Mouse (Mus musculus) neural tube, embryonic 15.5 days (tissue): ENCODE measurements around the gene Gm9970. TPM values are rescaled to one million over a fixed set of nuclear protein-coding genes. Genes with fewer than 3 reads are reported as not detected.
"Not testable (repeated sequence)": the region's sequence is repeated elsewhere in the genome, so short reads cannot be mapped to it uniquely, and the experiment has no call there.

ENCODE experiments used
- ATAC-seq: fragments of 200-750 bp; cut with Nextera tagmentation; 2 replicates; pipeline ENCODE4 v1.8.0; 2017; ENCODE audit warnings: mild to moderate bottlenecking, moderate TSS enrichment, moderate library complexity; ENCODE audit not compliant: low FRiP score
- H3K27ac ChIP-seq: fragments of 300-500 bp; sonication (generic); replicated peaks from 2 replicates; pipeline ENCODE4 v1.5.1; 2015; ENCODE audit warnings: mild to moderate bottlenecking, inconsistent platforms
- H3K27me3 ChIP-seq: fragments of 300-500 bp; sonication (generic); replicated peaks from 2 replicates; pipeline ENCODE4 v1.6.1; 2015; ENCODE audit warnings: inconsistent platforms
- H3K36me3 ChIP-seq: fragments of 300-500 bp; sonication (generic); 2 replicates; pipeline ENCODE4 v1.6.1; 2015; ENCODE audit warnings: inconsistent platforms
- H3K4me1 ChIP-seq: fragments of 300-500 bp; sonication (generic); 2 replicates; pipeline ENCODE4 v1.6.1; 2015; ENCODE audit warnings: inconsistent platforms
- H3K4me2 ChIP-seq: fragments of 300-500 bp; sonication (generic); 2 replicates; pipeline ENCODE4 v1.6.1; 2015; ENCODE audit warnings: inconsistent platforms, mild to moderate bottlenecking, moderate library complexity
- H3K4me3 ChIP-seq: fragments of 300-500 bp; sonication (generic); replicated peaks from 2 replicates; pipeline ENCODE4 v1.5.1; 2015; ENCODE audit warnings: mild to moderate bottlenecking, inconsistent platforms
- H3K9ac ChIP-seq: fragments of 300-500 bp; sonication (generic); replicated peaks from 2 replicates; pipeline ENCODE4 v1.6.1; 2015; ENCODE audit warnings: mild to moderate bottlenecking, inconsistent platforms
- H3K9me3 ChIP-seq: fragments of 300-500 bp; sonication (generic); replicated peaks from 2 replicates; pipeline ENCODE4 v1.6.1; 2016; ENCODE audit warnings: inconsistent platforms
- WGBS: fragments of 180-500 bp; shearing (Covaris S2); methylation state at CpG from one replicate; pipeline ENCODE4 v1.1.7; 2015; ENCODE audit warnings: mixed read lengths; 5-methylcytosine and 5-hydroxymethylcytosine counted together
- polyA plus RNA-seq: library from polyadenylated mRNA; unstranded; fragments of >200 nt; fragmentation: Nextera tagmentation; extraction: Ambion mirVana; gene quantifications from 2 replicates; pipeline ENCODE4 v1.2.1, GENCODE M21; 2015

The Gm9970 gene
- polyA plus RNA-seq, 1 experiment from 2014 or later: 0.51 TPM

DNA sequence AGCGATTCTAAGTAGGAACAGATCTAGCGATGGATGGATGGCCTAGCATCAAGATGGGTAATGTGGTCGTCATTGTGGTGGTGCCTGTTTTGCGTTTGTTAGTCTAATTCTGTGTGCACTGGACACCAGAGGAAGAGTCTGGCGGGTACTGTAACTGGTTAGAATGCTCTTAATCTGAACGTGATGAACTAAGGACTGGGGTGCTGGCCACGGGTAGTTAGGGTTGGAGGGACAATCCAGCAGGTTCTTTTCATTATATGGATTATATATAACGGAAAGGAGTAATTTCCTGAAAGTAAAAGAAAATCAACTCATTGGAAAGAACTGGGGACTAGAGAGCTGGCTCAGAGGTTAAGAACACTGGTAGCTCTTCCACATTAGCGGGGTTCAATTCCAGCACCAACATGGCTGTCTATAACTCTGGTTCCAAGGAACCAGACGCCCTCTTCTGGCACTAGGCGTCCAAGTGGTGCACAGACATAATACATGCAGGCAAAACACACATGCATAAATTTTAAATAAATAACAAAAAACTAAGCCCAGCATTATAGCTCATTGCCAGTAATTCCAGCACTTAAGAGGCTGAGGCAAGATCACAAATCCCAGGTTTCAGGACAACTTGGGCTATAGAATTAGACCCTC is 19.6 kb downstream of the Gm9970 start:
- Histone ChIP-seq H3K27me3 (no peaks in the 10 kb centered on the region), H3K9me3 (no peaks in the 10 kb centered on the region), H3K4me1 (peaks cover 24% of the 10 kb centered on the region), H3K27ac (peak overlapping the region; percentile 92), H3K4me3 (peak overlapping the region; percentile 99), H3K4me2 (peak overlapping the region; percentile 80), H3K36me3 (no peaks in the 10 kb centered on the region), H3K9ac (peak overlapping the region; percentile 95)
- ATAC-seq: peak; percentile 62
- WGBS: 12% methylated on average over 11 of the region's 11 CpGs

DNA sequence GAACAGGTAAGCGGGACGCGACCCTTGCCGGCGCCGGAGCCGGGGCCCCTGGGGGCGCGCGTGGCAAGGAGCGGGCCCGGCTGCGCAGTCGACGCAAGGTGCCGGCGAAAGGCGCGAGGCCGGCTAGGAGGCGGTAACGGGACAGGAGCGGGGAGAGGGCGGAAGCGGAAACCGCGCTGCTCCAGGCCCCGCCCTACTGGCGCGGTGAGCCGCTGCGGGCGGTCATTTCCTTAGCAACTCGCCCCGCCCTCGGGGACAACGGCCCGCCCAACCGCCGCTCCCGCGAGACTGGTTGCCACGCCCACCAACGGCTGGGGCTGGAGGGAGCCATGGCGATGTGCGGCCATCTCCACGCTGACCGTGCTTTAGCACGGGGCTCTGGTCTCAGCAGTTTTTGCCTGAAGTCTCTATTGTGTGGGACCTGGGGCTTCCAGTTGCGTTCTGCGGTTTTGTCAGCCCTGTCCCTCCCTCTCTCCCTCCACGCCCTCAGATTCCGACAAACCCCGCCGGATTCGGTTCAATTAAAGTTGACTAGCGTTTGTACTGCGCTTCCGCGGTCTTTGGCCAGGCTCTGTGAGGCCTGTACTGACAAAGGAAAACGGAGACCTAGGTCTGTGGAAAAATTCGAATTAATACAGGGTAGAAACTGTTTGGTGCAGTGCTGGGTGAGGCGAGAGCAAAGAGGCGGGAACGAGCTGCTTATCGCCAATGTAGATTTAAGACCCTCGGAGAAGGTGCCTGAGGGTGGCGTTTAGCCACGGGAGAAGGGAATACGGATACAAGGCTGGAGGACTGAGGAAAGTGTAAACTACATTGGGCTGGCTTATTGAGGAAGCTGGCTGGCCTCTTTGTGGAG is 20.4 kb downstream of the Gm9970 start, which contains the start of gene Ppm1g:
Gene Ppm1g (minus strand): TSS at position 240 of the 856 bp plus-strand sequence.
- Histone ChIP-seq H3K9me3 (no peaks in the 10 kb centered on the region), H3K27ac (peak within 1 kb of the TSS; percentile 92), H3K36me3 (no peaks in the 10 kb centered on the region), H3K4me2 (peak within 1 kb of the TSS; percentile 80), H3K9ac (peak within 1 kb of the TSS; percentile 95), H3K4me1 (peaks cover 24% of the 10 kb centered on the region), H3K27me3 (no peaks in the 10 kb centered on the region), H3K4me3 (peak within 1 kb of the TSS; percentile 99)
- WGBS: under 1% methylated on average over 69 of the region's 70 CpGs
- peak; percentile 93 for ATAC-seq

GRCm38 (mm10) chr5:31219911-31220447 is 21.1 kb downstream of the Gm9970 start:
- peaks cover 26% of the 10 kb centered on the region for H3K4me1 ChIP-seq
- WGBS: under 1% methylated on average over 40 of the region's 40 CpGs
- H3K9me3 ChIP-seq: no peaks in the 10 kb centered on the region
- ATAC-seq: peak; percentile 72
- peak overlapping the region; percentile 80 for H3K4me2 ChIP-seq
- peak overlapping the region; percentile 99 for H3K4me3 ChIP-seq
- H3K27ac ChIP-seq: peak overlapping the region; percentile 92
- H3K27me3 ChIP-seq: no peaks in the 10 kb centered on the region
- H3K9ac ChIP-seq: peak overlapping the region; percentile 95
- no peaks in the 10 kb centered on the region for H3K36me3 ChIP-seq

- Histone ChIP-seq H3K36me3 (no peaks in the 10 kb centered on the region), H3K4me2 (peak overlapping the region; percentile 80), H3K9ac (peak overlapping the region; percentile 95), H3K4me1 (peaks cover 28% of the 10 kb centered on the region), H3K4me3 (peak overlapping the region; percentile 99), H3K27ac (peak overlapping the region; percentile 92), H3K27me3 (no peaks in the 10 kb centered on the region), H3K9me3 (no peaks in the 10 kb centered on the region)
- no peak for ATAC-seq
- WGBS: 3% methylated on average over 11 of the region's 11 CpGs
Observed at GRCm38 (mm10) chr5:31219474-31219873, 21.6 kb downstream of the Gm9970 start.

- H3K4me3 ChIP-seq: peak overlapping the region; percentile 99
- no peaks in the 10 kb centered on the region for H3K9me3 ChIP-seq
- H3K9ac ChIP-seq: 0 out of 2 replicates have a peak overlapping the region, but pooled peaks have one; percentile 30
- no peak overlapping the region for H3K27ac ChIP-seq
- H3K36me3 ChIP-seq: no peaks in the 10 kb centered on the region
- no peak for ATAC-seq
- H3K4me1 ChIP-seq: peaks cover 28% of the 10 kb centered on the region
- peak overlapping the region; percentile 80 for H3K4me2 ChIP-seq
- H3K27me3 ChIP-seq: no peaks in the 10 kb centered on the region
- WGBS: 0% methylated on average over 2 of the region's 2 CpGs
Observed at GRCm38 (mm10) chr5:31219070-31219469, 22.0 kb downstream of the Gm9970 start.

- no peak overlapping the region for H3K27ac ChIP-seq
- no peaks in the 10 kb centered on the region for H3K27me3 ChIP-seq
- peaks cover 28% of the 10 kb centered on the region for H3K4me1 ChIP-seq
- peak overlapping the region; percentile 80 for H3K4me2 ChIP-seq
- WGBS: 61% methylated on average over 7 of the region's 7 CpGs
- ATAC-seq: no peak
- no peak overlapping the region for H3K9ac ChIP-seq
- no peak overlapping the region for H3K4me3 ChIP-seq
- H3K9me3 ChIP-seq: no peaks in the 10 kb centered on the region
- no peaks in the 10 kb centered on the region for H3K36me3 ChIP-seq
Observed at GRCm38 (mm10) chr5:31218294-31218693, 22.7 kb downstream of the Gm9970 start.

DNA sequence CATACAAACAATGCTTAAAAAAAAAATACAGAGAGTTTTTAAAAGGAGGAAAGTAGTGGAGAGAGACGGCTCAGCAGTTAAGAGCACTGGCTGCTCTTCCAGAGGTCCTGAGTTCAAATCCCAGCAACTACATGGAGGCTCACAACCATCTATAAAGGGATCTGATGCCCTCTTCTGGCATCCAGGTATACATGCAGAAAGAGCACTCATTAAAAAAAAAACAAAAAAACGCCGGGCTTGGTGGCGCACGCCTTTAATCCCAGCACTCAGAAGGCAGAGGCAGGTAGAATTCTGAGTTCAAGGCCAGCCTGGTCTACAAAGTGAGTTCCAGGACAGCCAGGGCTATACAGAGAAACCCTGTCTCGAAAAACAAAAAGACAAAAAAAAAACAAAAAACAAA is 24.5 kb downstream of the Gm9970 start:
- ATAC-seq, H3K36me3 ChIP-seq, H3K27me3 ChIP-seq, H3K27ac ChIP-seq, H3K9me3 ChIP-seq, H3K4me2 ChIP-seq, H3K4me3 ChIP-seq, H3K9ac ChIP-seq: not testable (repeated sequence)
- WGBS: 91% methylated on average over 6 of the region's 6 CpGs
- peaks cover 21% of the 10 kb centered on the region for H3K4me1 ChIP-seq

DNA sequence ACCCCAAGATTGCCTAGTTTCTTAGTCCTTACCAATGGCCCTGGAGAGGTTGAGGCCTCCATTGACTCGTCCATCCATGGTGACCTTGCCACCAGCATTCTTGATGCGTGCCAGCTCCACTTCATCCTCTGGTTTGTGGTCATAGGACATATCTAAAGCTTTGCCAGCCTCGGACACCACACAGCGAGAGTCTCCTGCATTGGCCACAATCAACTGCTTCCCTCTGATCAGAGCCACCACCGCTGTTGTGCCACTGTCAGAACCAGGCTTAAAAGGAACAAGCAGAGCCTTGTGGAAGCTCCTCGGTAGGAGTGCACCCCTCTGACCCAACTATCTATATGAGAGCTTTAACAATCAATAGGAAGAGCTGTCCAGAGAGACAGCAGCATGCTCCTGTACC is 36.6 kb downstream of the Gm9970 start:
- Histone ChIP-seq H3K9ac (no peak overlapping the region), H3K9me3 (peaks cover 4% of the 10 kb centered on the region), H3K36me3 (peaks cover 60% of the 10 kb centered on the region), H3K4me3 (no peak overlapping the region), H3K4me2 (no peak overlapping the region), H3K4me1 (peaks cover 29% of the 10 kb centered on the region), H3K27me3 (no peaks in the 10 kb centered on the region), H3K27ac (no peak overlapping the region)
- ATAC-seq: no peak
- WGBS: 93% methylated on average over 6 of the region's 6 CpGs

DNA sequence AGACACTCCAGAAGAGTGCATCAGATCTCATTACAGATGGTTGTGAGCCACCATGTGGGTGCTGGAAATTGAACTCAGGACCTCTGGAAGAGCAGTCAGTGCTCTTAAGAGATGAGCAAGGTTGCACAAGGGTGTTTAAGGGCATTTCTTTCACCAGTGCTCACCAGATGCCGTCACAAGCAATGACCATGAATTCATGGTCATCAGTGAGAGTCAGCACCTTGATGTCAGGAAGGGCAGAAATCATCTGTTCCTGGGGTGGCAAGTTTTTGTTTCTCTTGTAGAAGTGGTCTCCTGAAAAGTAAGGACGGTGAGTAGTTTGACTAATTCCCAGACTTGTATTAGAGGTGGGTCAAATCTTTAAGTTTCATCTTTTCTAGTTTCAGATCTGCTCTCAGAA is 37.2 kb downstream of the Gm9970 start:
- peaks cover 65% of the 10 kb centered on the region for H3K36me3 ChIP-seq
- H3K27me3 ChIP-seq: no peaks in the 10 kb centered on the region
- H3K9me3 ChIP-seq: peaks cover 4% of the 10 kb centered on the region
- H3K4me1 ChIP-seq: peaks cover 29% of the 10 kb centered on the region
- 93% methylated on average over 2 of the region's 2 CpGs for WGBS
- no peak overlapping the region for H3K4me2 ChIP-seq
- H3K9ac ChIP-seq: no peak overlapping the region
- H3K27ac ChIP-seq: no peak overlapping the region
- H3K4me3 ChIP-seq: no peak overlapping the region
- ATAC-seq: no peak

DNA sequence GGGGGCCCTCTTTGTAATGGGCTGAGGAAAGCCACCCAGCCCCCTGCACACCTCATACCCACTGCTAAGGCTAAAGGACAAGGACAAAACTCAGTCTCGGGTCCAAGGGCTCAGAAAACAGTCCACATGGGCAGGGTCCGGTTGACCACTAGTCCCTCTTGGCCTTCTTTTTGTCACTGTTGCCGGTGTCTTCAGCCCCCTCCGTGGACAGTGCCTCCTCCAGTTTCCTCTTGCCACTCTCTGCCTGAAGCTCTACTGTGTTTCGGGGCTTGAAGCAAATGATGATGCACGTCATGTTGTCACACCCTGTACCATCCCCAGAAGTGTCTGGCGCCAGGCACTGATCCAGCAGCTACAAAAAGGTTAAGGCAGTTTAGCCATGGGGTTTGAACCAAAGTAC is 38.1 kb downstream of the Gm9970 start:
- Histone ChIP-seq H3K27ac (peak overlapping the region; percentile 84), H3K4me2 (peak overlapping the region; percentile 71), H3K9me3 (peaks cover 4% of the 10 kb centered on the region), H3K9ac (0 out of 2 replicates have a peak overlapping the region, but pooled peaks have one; percentile 51), H3K4me1 (peaks cover 29% of the 10 kb centered on the region), H3K27me3 (no peaks in the 10 kb centered on the region), H3K4me3 (peak overlapping the region; percentile 95), H3K36me3 (peaks cover 75% of the 10 kb centered on the region)
- WGBS: 89% methylated on average over 7 of the region's 7 CpGs
- ATAC-seq: no peak

GRCm38 (mm10) chr5:31201742-31202590 is 39.1 kb downstream of the Gm9970 start, which contains the start of gene Zfp513:
TSS of gene Zfp513 (minus strand) at chr5:31202303.
- Histone ChIP-seq H3K9ac (peak within 1 kb of the TSS; percentile 97), H3K4me1 (peaks cover 29% of the 10 kb centered on the region), H3K9me3 (peaks cover 4% of the 10 kb centered on the region), H3K4me2 (peak within 1 kb of the TSS; percentile 88), H3K36me3 (peaks cover 76% of the 10 kb centered on the region), H3K27me3 (no peaks in the 10 kb centered on the region), H3K4me3 (peak within 1 kb of the TSS; percentile 95), H3K27ac (peak within 1 kb of the TSS; percentile 88)
- WGBS: under 1% methylated on average over 53 of the region's 53 CpGs
- peak; percentile 96 for ATAC-seq
